Mouse (Mus musculus) stomach, embryonic 14.5 days (tissue): ENCODE results near the gene Nudt2. TPM values are rescaled to one million over a fixed set of nuclear protein-coding genes. Genes with fewer than 3 reads are reported as not detected.

Experiments
- ATAC-seq: fragments of 200-750 bp; cut with Nextera tagmentation; 2 replicates; pipeline ENCODE4 v1.8.0; 2017; ENCODE audit warnings: low read depth, moderate TSS enrichment; ENCODE audit not compliant: insufficient number of reproducible peaks, insufficient read depth, low FRiP score
- H3K27ac ChIP-seq: fragments of 300-500 bp; sonication (generic); 2 replicates; pipeline ENCODE4 v1.5.1; 2014; ENCODE audit warnings: mild to moderate bottlenecking, low read length, moderate library complexity, mixed read lengths
- H3K27me3 ChIP-seq: fragments of 300-500 bp; sonication (generic); 2 replicates; pipeline ENCODE4 v1.6.1; 2014; ENCODE audit warnings: low read length, control low read depth, mixed read lengths; ENCODE audit not compliant: control insufficient read depth, insufficient read depth
- H3K36me3 ChIP-seq: fragments of 300-500 bp; sonication (generic); 2 replicates; pipeline ENCODE4 v1.6.1; 2014; ENCODE audit warnings: mild to moderate bottlenecking, control low read depth, low read length, moderate library complexity, mixed read lengths; ENCODE audit not compliant: control insufficient read depth, insufficient read depth
- H3K4me1 ChIP-seq: fragments of 300-500 bp; sonication (generic); 2 replicates; pipeline ENCODE4 v1.6.1; 2014; ENCODE audit warnings: low read length, control low read depth, mixed read lengths; ENCODE audit not compliant: control insufficient read depth, insufficient read depth
- H3K4me2 ChIP-seq: fragments of 300-500 bp; sonication (generic); replicated peaks from 2 replicates; pipeline ENCODE4 v1.6.1; 2014; ENCODE audit warnings: low read depth, low read length, control low read depth
- H3K4me3 ChIP-seq: fragments of 300-500 bp; sonication (generic); 2 replicates; pipeline ENCODE4 v1.5.1; 2014; ENCODE audit warnings: low read depth, low read length, control low read depth
- H3K9ac ChIP-seq: fragments of 300-500 bp; sonication (generic); replicated peaks from 2 replicates; pipeline ENCODE4 v1.6.1; 2014; ENCODE audit warnings: low read depth, mild to moderate bottlenecking, control low read depth, low read length, moderate library complexity, mixed read lengths
- H3K9me3 ChIP-seq: fragments of 300-500 bp; sonication (generic); 2 replicates; pipeline ENCODE4 v1.6.1; 2016; ENCODE audit warnings: low read depth, low read length, control low read depth; ENCODE audit not compliant: control insufficient read depth
- WGBS: fragments of 180-500 bp; shearing (Covaris S2); extraction: QIAGEN DNeasy Blood & Tissue Kit; methylation state at CpG from one replicate; pipeline ENCODE4 v1.1.7; 2014; 5-methylcytosine and 5-hydroxymethylcytosine counted together
- polyA plus RNA-seq: library from polyadenylated mRNA; unstranded; fragments of >200 nt; fragmentation: Nextera tagmentation; extraction: Ambion mirVana; gene quantifications from 2 replicates; pipeline ENCODE4 v1.2.1, GENCODE M21; 2014

Nudt2 gene
- polyA plus RNA-seq, 1 experiment from 2014 or later, result 50.6 TPM

DNA sequence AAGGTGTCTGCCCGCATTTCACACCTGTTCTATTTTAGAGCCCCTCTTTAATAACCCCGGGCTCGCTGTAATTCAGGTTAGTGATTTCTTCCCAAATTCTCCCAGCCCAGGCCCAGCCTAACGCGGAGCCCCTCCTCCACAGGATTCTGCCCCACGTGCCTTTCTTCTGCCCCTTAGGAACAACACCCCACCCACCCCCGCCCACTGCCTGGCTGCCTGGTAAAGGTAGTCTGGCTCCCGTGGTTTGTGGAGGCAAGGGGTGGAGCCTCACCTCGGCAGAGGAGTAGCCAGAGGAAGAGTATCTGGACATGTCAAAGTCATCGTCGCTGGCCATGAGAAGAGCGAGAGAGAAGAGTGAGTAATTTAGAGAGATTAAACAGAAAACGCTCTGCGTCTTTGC lies 55.7 kb downstream of the Nudt2 start:
- Histone ChIP-seq H3K4me2 (no peak overlapping the region), H3K9ac (no peak overlapping the region), H3K4me1 (no peaks in the 10 kb centered on the region), H3K4me3 (no peak overlapping the region), H3K27me3 (no peaks in the 10 kb centered on the region), H3K9me3 (no peaks in the 10 kb centered on the region), H3K27ac (no peak overlapping the region), H3K36me3 (no peaks in the 10 kb centered on the region)
- 28% methylated on average over 14 of the region's 14 CpGs for WGBS
- no peak for ATAC-seq

DNA sequence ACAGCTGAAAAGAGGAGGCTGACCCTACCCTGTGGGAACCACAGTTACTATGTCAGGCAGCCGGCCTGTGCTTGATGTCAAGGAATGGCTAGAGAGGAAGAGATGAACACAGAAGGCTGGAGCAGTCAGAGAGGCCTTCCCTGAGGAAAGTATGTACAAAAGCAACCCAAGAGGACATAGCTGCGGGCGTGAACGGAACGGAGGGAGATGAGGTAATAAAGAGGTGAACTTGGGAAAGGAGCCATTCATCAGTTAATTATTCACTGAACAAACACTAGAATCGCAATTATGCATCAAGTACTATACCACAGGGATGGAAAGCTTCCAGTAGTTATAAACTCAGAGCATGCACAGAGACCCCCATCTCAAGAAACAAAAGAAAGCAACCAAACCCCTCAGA lies 57.2 kb downstream of the Nudt2 start:
- Histone ChIP-seq H3K9me3 (no peaks in the 10 kb centered on the region), H3K27ac (no peak overlapping the region), H3K9ac (no peak overlapping the region), H3K4me2 (no peak overlapping the region), H3K36me3 (no peaks in the 10 kb centered on the region), H3K4me3 (no peak overlapping the region), H3K4me1 (no peaks in the 10 kb centered on the region), H3K27me3 (no peaks in the 10 kb centered on the region)
- no peak for ATAC-seq
- 81% methylated on average over 6 of the region's 6 CpGs for WGBS

DNA sequence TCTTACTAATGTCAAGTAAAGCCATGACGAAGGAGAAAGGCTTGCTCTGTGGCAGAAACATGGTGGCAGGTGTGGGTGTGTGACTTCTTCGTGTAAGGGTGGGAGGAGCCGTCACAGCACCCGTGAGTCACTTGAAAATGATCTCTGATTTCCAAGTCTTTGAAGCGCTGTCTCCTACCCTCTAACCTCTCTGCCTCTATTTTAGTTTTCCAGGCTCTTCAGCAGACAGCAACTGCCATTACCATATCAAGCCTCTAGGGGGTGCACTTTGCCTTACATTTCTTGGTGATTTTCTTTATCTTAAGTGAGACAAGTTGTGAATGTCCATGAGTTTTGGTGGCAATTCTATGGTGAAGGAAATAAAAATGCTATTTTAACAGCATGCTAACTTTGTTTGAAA lies 57.8 kb downstream of the Nudt2 start:
- H3K27ac ChIP-seq, result no peak overlapping the region
- H3K36me3 ChIP-seq, result no peaks in the 10 kb centered on the region
- WGBS, result 44% methylated on average over 5 of the region's 5 CpGs
- no peaks in the 10 kb centered on the region for H3K4me1 ChIP-seq
- no peak overlapping the region for H3K4me2 ChIP-seq
- H3K27me3 ChIP-seq, result no peaks in the 10 kb centered on the region
- H3K9me3 ChIP-seq, result no peaks in the 10 kb centered on the region
- no peak for ATAC-seq
- H3K4me3 ChIP-seq, result no peak overlapping the region
- H3K9ac ChIP-seq, result no peak overlapping the region

DNA sequence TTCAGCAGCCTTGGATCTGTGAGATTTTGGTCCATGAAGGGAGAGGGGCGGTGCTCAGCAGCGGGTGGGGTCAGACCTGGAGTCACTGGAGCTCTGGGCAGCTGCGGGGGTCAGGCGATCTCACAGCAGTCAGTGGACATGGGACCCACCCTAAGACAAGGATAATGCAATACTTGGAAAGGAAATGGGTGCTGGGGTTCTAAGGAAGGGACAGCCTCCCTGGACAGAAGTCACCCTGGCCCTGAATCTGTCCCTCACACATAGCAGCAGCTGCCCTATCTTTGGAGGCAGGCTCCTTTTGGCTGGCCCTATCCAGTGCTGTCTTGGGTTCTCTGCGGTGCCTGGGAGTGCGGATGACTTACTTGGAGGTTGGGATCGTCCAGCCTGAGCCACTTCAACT lies 58.9 kb downstream of the Nudt2 start:
- 82% methylated on average over 7 of the region's 7 CpGs for WGBS
- Histone ChIP-seq H3K4me1 (no peaks in the 10 kb centered on the region), H3K9me3 (no peaks in the 10 kb centered on the region), H3K4me3 (no peak overlapping the region), H3K9ac (no peak overlapping the region), H3K27ac (no peak overlapping the region), H3K36me3 (no peaks in the 10 kb centered on the region), H3K4me2 (no peak overlapping the region), H3K27me3 (no peaks in the 10 kb centered on the region)
- ATAC-seq, result no peak

DNA sequence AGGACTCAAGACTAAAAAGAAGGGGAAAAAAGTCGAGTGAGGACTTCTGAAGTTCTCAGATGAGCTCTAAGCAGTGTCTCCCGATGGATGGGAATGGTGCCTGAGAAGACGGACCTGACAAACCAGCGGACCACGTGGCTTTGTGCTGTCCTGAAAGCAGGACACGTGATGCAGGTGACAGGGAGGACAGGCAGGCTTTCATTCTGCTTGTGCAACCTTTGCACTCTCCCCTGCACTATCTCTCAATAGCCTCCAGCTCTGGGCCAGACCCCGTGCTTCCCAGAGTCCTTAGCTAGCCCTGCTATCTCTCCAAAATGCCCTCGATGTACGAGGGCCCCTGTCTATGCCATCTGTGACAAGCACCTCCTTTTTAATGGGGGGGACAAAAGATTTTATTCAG lies 59.9 kb downstream of the Nudt2 start:
- no peak overlapping the region for H3K4me2 ChIP-seq
- no peak overlapping the region for H3K27ac ChIP-seq
- 68% methylated on average over 9 of the region's 9 CpGs for WGBS
- no peak overlapping the region for H3K4me3 ChIP-seq
- H3K36me3 ChIP-seq, result no peaks in the 10 kb centered on the region
- no peaks in the 10 kb centered on the region for H3K9me3 ChIP-seq
- no peak overlapping the region for H3K9ac ChIP-seq
- H3K4me1 ChIP-seq, result no peaks in the 10 kb centered on the region
- no peaks in the 10 kb centered on the region for H3K27me3 ChIP-seq
- no peak for ATAC-seq

DNA sequence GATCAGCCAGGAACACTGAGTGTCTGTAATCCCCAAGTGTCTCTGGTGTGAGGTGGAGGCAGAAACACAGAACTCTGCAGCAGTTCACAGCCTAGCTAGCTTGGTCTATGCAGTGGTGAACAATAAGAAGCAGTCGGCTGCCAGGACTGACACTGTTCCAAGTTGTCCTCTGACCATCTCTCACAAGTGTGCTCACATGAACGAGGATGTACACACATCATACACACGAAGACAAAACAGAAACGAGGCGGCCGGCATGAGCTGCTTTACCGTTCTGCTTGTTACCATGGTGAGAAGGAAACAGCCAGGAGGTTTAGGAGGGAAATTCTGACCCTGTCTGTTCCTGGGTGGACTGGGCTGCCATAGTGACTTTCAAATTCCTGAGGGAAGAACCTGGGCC lies 61.6 kb downstream of the Nudt2 start:
- WGBS, result 73% methylated on average over 7 of the region's 7 CpGs
- no peak overlapping the region for H3K27ac ChIP-seq
- no peak overlapping the region for H3K4me2 ChIP-seq

DNA sequence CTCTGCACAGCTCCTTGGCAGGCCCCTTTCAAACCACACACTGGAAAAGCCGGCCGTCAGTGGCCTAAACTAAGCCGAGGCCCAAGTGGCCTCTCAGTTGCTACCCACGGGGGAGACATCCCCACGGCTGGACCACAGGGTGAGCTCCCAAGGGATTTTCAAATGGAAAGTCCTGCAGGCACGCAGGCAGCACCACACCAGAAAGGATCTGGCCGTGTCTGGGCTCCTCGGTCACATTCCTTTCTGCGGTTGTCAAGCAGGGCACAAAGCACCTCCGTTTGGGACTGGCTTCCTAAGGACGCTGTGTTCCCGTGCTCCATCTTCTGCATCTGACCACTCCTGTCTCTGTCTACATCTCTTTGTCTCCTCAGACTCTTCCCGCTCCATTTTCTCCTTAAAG lies 62.1 kb downstream of the Nudt2 start:
- H3K4me3 ChIP-seq, result no peak overlapping the region
- no peak overlapping the region for H3K4me2 ChIP-seq
- WGBS, result 54% methylated on average over 13 of the region's 13 CpGs
- no peak for ATAC-seq
- no peaks in the 10 kb centered on the region for H3K9me3 ChIP-seq
- H3K9ac ChIP-seq, result no peak overlapping the region
- no peaks in the 10 kb centered on the region for H3K4me1 ChIP-seq
- H3K27me3 ChIP-seq, result no peaks in the 10 kb centered on the region
- no peak overlapping the region for H3K27ac ChIP-seq
- H3K36me3 ChIP-seq, result no peaks in the 10 kb centered on the region

More for the DNA sequence above, 61.6 kb downstream of the Nudt2 start:
- no peak for ATAC-seq
- H3K27me3 ChIP-seq, result no peaks in the 10 kb centered on the region
- H3K9ac ChIP-seq, result no peak overlapping the region
- H3K9me3 ChIP-seq, result no peaks in the 10 kb centered on the region
- no peaks in the 10 kb centered on the region for H3K36me3 ChIP-seq
- no peaks in the 10 kb centered on the region for H3K4me1 ChIP-seq
- H3K4me3 ChIP-seq, result no peak overlapping the region

DNA sequence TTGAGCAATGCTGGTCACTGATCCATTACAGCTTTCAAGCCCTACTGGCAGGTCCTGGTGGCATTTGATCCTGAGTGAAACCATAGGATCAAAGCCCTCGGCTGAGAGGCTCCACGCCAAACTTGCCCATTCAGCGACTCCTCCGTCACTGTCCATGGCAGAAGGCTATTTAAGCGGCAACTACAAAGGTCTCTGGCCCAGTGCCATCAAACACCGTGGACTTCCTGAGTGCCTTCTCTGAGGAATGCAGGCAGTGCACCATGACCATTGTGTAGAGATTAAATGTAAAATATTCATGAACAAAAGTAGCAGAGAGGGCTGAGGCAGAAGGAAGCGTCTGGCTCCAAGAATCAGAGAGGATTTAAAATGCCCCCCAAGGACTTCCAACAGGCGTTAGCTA lies 63.0 kb downstream of the Nudt2 start:
- 23% methylated on average over 8 of the region's 8 CpGs for WGBS
- no peak for ATAC-seq

More for the DNA sequence above, 63.0 kb downstream of the Nudt2 start:
- Histone ChIP-seq H3K9ac (no peak overlapping the region), H3K27me3 (no peaks in the 10 kb centered on the region), H3K4me1 (no peaks in the 10 kb centered on the region), H3K4me2 (no peak overlapping the region), H3K4me3 (no peak overlapping the region), H3K9me3 (no peaks in the 10 kb centered on the region), H3K36me3 (no peaks in the 10 kb centered on the region), H3K27ac (no peak overlapping the region)
